Mouse (Mus musculus) cerebellum, adult 18-20 months (tissue): ENCODE data around the gene Ldah.
"Not testable (repeated sequence)": the region's sequence is repeated elsewhere in the genome, so short reads cannot be mapped to it uniquely, and the experiment has no call there.

Experiments
- DNase-seq, 2 experiments: peaks; one replicate each; pipeline ENCODE4 v3.0.0; 2021

The Ldah gene

DNA sequence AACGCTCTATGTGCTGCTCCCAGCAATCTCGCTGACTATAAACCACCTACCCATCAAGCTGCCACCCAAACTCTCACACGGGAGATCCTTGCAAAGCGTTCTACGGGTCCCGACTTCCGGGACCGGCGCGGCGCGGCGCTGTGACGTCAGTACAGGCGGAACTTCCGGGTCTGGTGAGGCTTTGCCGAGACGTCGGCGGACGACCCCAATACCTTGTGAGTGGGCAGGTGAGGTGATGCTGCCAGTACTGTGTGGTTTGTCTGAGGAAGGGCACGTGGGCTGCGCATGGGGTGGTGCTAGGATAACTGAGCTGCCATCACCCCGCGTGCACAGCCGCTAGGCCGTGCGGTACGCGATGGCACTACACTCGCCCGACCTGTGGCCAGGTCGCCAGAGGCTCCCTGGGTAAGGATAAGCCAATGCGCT is at the start of gene Ldah:
Gene Ldah, plus strand, starts transcription at position 130 of the 426 bp plus-strand sequence.
- peak; percentile 91 to 92 for DNase-seq

- no peak for DNase-seq
Observed at GRCm38 (mm10) chr12:8167743-8168142, 40.2 kb upstream of the Ldah start.

GRCm38 (mm10) chr12:8180921-8181320 is 27.0 kb upstream of the Ldah start:
- DNase-seq, result no peak

DNA sequence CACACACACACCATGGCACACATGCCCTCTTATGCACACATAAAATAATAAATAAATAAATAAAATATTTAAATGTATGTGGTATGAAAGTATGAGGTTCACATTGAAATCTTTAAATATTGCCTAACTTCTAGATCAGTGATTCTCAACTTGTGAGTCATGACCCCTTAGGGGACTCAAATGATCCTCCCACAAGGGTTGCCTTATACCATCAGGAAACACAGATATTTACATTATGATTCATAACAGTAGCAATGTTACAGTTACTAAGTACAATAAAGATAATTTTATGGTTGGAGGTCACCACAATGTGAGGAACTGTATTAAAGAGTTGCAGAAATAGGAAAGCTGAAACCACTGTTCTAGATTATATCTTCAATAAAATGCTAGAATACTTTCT is 26.2 kb upstream of the Ldah start:
- no peak for DNase-seq

DNA sequence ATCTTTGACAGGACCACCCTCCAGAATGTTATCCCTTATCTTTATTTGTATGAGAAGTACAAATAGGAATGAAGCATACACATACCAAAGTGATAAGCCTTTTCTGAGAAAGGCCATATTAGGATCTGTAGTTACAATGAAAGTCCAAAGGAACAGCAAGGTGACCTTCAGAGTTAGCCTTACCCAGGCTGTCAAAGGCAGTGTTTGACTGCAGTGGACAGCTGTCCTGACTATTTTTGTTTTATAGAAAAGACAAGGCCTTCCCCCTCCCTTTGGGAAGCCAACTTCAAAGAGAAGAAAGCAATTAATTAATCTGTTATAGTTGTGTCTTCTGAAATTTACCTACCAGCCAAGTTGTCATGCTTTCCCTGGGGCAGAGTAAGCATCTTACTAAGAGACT is 23.4 kb upstream of the Ldah start:
- DNase-seq, result no peak

GRCm38 (mm10) chr12:8188161-8188560 is 19.7 kb upstream of the Ldah start:
- DNase-seq, result no peak

- not testable (repeated sequence) for DNase-seq
Observed at GRCm38 (mm10) chr12:8188796-8189535, 18.9 kb upstream of the Ldah start.

- no peak for DNase-seq
Observed at GRCm38 (mm10) chr12:8189722-8190121, 18.2 kb upstream of the Ldah start.

- DNase-seq, result no peak
Observed at GRCm38 (mm10) chr12:8205721-8206120, 2.2 kb upstream of the Ldah start.

GRCm38 (mm10) chr12:8207578-8207977 is 329 bp upstream of the Ldah start:
- DNase-seq, result no peak

DNA sequence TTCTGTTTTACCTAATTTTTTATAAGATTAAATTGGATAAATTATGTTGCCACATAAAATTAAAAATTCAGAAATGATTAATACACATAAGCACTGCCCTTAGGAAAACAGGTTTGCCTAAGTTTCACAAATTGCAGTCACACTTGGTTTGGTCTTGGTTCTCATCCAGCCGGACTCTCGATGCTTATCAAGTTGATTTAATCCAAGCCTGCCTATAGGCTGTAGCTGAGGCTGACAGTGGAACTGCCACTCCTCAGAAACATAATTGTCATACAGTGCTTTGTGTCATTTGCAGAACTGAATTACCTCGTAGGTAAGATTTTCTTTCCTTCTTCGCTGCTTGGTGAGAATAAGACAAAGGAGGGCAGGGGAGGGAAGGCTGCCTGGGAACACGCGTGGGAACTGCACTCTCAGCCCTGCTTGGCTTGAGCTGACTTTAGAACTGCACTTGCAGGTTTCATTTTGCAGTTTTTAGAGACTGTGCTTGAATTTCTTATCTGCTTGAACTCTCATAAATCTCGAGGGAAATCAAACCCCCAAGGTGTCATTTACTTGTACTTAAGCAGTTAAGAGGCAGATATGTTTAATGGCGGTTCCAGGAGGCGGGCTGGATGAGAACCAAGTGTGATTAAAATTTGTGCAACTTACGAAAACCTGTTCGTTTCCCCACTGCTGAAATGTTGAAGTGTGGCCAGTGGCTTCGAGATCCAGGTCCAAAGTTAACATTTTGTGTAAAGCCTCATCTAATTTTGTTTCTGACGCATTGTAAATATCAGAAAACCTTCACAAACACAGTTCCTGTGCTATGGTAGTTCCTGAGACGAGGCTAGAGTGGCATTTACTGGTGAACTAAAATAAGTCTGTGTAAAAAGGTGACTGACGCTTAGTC is 8.7 kb downstream of the Ldah start:
- no peak for DNase-seq

GRCm38 (mm10) chr12:8223036-8223435 is 15.1 kb downstream of the Ldah start:
- DNase-seq, result no peak

- DNase-seq, result no peak
Observed at GRCm38 (mm10) chr12:8231101-8231500, 23.2 kb downstream of the Ldah start.

- DNase-seq, result peak; percentile 22 to 31
Observed at GRCm38 (mm10) chr12:8232679-8233078, 24.8 kb downstream of the Ldah start.

GRCm38 (mm10) chr12:8242181-8242580 is 34.3 kb downstream of the Ldah start:
- DNase-seq, result no peak

DNA sequence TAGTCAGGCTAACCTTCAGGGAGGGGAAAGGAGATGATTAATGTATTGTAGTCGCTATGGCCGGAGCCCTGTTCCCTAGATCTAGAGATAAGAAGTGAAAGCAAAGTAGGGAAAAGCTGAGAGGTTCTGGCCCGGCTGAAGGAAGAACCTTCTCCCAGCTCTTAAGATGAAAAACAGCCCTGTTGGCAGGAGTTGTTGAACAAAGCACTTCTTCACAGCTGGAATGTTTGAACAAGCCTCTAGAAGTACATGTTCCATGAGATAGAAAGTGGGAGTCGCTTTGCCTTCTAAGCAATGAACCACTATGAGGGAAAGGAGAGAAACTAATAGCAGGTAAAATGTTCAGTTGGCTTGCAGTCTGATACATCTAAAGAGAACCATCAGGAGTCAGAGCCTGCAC is 36.8 kb downstream of the Ldah start:
- no peak for DNase-seq

DNA sequence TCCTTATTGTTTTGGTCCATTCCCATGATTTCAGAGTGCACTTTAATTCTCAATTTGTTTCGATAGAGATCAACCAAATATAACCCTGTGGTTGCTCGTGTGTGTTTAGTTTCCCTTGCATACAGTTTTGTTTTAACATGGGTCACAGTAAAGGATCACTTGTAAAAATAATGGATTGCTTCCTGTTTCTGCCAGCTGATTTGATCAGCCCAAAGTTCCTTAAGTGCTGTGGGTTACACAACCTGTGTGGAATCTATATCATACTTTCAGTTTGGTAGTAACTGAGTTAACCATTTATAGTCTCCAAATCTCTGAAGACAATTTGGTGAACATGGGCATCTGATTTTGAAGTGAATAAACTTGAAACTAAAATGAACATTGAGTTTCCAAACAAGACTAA is 52.4 kb downstream of the Ldah start:
- no peak for DNase-seq

DNA sequence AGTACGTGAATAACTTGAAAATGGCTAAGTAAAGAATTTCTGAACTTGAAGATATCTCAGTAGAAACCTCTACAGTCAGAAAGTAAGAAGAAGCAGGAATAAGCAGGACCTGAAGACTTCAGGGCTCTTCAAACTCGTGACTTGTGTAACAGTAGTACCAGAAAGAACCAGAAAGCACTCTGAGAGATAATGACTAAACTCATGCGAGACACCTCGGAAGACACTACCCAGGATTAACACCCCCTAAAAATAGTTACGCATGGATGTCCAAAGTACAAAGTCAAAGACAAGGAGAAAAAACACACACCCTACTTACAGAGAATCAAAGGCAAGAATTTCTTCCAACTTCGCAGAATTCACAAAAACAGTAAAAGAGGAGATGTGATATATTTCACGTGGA is 58.4 kb downstream of the Ldah start:
- no peak for DNase-seq

DNA sequence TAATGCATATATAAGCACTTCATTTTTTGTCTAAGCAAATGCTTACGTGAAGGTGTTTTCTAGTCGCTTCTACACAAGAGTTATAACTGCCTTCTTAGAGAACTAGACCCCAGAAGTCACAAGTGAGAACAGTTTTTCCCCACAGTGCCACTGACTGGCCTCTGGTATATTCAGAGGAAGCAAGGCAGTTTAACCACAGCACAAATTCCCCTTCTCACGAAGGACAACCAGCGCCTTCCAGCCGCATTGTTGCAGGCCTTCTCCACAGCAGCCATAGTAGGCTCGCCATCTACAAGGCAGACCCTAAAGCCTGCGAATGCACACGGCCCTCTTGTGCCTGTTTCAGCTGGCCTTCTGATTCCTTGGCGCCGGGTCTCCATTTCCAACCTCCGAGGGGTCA is 61.7 kb downstream of the Ldah start:
- no peak for DNase-seq

GRCm38 (mm10) chr12:8271405-8271804 is 63.5 kb downstream of the Ldah start:
- DNase-seq, result no peak

DNA sequence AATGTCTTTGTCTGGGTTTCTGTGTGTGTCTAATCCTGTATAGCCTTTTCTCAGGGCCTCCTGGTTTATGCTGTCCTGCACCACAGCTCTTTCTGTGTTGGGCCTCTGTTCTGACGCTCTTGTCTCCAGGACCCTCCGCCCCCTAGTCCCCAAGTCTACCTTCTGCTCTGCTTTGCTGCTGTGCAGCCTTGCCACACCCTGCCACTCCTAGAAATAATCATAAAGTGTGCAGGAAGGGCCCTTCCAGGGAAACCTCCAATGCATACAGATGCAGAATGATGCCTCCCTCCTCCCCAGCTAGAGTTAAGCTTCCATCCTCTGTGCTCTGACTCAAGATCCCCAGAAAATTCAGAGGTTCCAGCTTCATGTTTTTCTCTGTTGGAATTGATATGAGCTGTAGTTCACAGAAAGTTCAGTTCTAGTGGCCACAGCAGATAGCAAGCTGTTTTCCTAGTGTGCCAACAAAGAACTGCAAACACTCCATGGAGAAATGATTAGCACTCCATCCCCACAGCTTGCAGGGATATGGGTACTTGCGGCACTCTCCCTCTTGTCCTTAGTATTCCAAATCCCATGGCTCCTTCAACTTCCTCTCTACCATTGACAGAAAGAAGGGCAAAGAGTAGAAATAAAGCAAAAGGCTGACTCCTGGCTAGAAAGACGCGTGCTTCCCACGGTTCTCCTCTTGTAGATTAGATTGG is 65.7 kb downstream of the Ldah start:
- no peak for DNase-seq

DNA sequence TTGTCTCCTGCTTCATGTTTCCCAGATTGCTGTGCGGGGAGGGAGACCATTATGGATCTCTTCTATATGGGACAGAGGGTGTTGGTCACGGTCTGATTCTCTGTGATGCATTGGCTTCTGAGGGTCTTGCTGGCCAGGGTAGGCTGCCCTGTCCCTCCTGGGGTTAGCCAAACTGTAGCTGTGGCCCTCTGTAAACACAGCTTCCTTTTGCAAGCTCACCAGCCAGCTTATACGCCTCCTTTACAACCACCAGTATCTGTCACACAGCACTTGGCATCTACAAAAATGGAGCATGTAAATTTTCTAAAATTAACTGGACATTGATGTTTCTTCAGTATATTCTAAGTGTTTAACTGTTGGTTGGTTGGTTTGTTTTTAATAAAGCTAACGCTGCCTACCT is 67.5 kb downstream of the Ldah start:
- no peak for DNase-seq

GRCm38 (mm10) chr12:8281225-8282017 is 73.5 kb downstream of the Ldah start:
- no peak for DNase-seq
